Mouse (Mus musculus) spleen, postnatal 36 days (tissue): ENCODE measurements at regions not wholly inside any gene's neighbourhood (a gene's known extent, or its start where the extent isn't known, plus 50 kb on each side); places are given as distances from the start of the nearest gene placed in this dataset.

Experiments
- DNase-seq, 2 experiments: peaks; one replicate each; pipeline ENCODE4 v3.0.0; 2022; ENCODE audit warnings: low spot score in 2 of 2, mixed read lengths in 1 of 2

GRCm38 (mm10) chr2:115101501-115101900 is 446.7 kb upstream of the Dph6 start:
- no peak for DNase-seq

- DNase-seq, result no peak
Measured at GRCm38 (mm10) chr2:115119429-115120205, 461.9 kb upstream of the BC052040 start.

GRCm38 (mm10) chr2:115120206-115120503 is 461.4 kb upstream of the BC052040 start:
- no peak for DNase-seq

- DNase-seq, result no peak
Measured at GRCm38 (mm10) chr2:115126625-115127369, 454.7 kb upstream of the BC052040 start.

GRCm38 (mm10) chr2:115131746-115132145 is 449.8 kb upstream of the BC052040 start:
- no peak for DNase-seq

GRCm38 (mm10) chr2:115132165-115132592 is 449.3 kb upstream of the BC052040 start:
- no peak for DNase-seq

GRCm38 (mm10) chr2:115141416-115141815 is 440.1 kb upstream of the BC052040 start:
- DNase-seq, result no peak

GRCm38 (mm10) chr2:115172111-115172510 is 409.4 kb upstream of the BC052040 start:
- DNase-seq, result no peak

GRCm38 (mm10) chr2:115177076-115177475 is 404.4 kb upstream of the BC052040 start:
- DNase-seq, result no peak

GRCm38 (mm10) chr2:115177896-115178295 is 403.6 kb upstream of the BC052040 start:
- DNase-seq, result no peak

- DNase-seq, result no peak
Measured at GRCm38 (mm10) chr2:115211191-115211590, 370.3 kb upstream of the BC052040 start.

- DNase-seq, result no peak
Measured at GRCm38 (mm10) chr2:115213181-115213970, 368.1 kb upstream of the BC052040 start.

- DNase-seq, result no peak
Measured at GRCm38 (mm10) chr2:115214292-115214691, 367.2 kb upstream of the BC052040 start.

- no peak for DNase-seq
Measured at GRCm38 (mm10) chr2:115230041-115230440, 351.5 kb upstream of the BC052040 start.

- DNase-seq, result no peak
Measured at GRCm38 (mm10) chr2:115247673-115248072, 333.8 kb upstream of the BC052040 start.

- DNase-seq, result no peak
Measured at GRCm38 (mm10) chr2:115250019-115250807, 331.3 kb upstream of the BC052040 start.

GRCm38 (mm10) chr2:115257391-115257790 is 324.1 kb upstream of the BC052040 start:
- DNase-seq, result no peak

GRCm38 (mm10) chr2:115268247-115268646 is 313.3 kb upstream of the BC052040 start:
- no peak for DNase-seq

GRCm38 (mm10) chr2:115277421-115277820 is 304.1 kb upstream of the BC052040 start:
- DNase-seq, result no peak

GRCm38 (mm10) chr2:115293020-115293419 is 288.5 kb upstream of the BC052040 start:
- no peak for DNase-seq

GRCm38 (mm10) chr2:115297463-115297862 is 284.1 kb upstream of the BC052040 start:
- no peak for DNase-seq

- no peak for DNase-seq
Measured at GRCm38 (mm10) chr2:115307248-115307647, 274.3 kb upstream of the BC052040 start.
